Mouse (Mus musculus) layer of hippocampus, postnatal 25 days (tissue): ENCODE measurements at regions not wholly inside any gene's neighbourhood (a gene's known extent, or its start where the extent isn't known, plus 50 kb on each side); places are given as distances from the start of the nearest gene placed in this dataset.
A peak's percentile ranks its signal among the peaks of the same experiment; 100 is the strongest.

ENCODE experiments used
- DNase-seq, 2 experiments: peaks; one replicate each; pipeline ENCODE4 v3.0.0; 2022; ENCODE audit warnings: mixed read lengths in 2 of 2, low spot score in 1 of 2; ENCODE audit errors: extremely low spot score in 1 of 2

- DNase-seq, result no peak
Observed at GRCm38 (mm10) chr1:190422874-190423273, 252.4 kb upstream of the Prox1 start.

- DNase-seq, result no peak
Observed at GRCm38 (mm10) chr1:190419709-190420108, 249.2 kb upstream of the Prox1 start.

- DNase-seq, result no peak
Observed at GRCm38 (mm10) chr1:190417326-190417725, 246.8 kb upstream of the Prox1 start.

- no peak for DNase-seq
Observed at GRCm38 (mm10) chr1:190411756-190412155, 241.2 kb upstream of the Prox1 start.

GRCm38 (mm10) chr1:190403335-190403734 is 232.8 kb upstream of the Prox1 start:
- DNase-seq, result no peak

GRCm38 (mm10) chr1:190398308-190398707 is 227.8 kb upstream of the Prox1 start:
- no peak for DNase-seq

- no peak for DNase-seq
Observed at GRCm38 (mm10) chr1:190397811-190398210, 227.3 kb upstream of the Prox1 start.

- DNase-seq, result no peak
Observed at GRCm38 (mm10) chr1:190393061-190393460, 222.5 kb upstream of the Prox1 start.

GRCm38 (mm10) chr1:190388853-190389252 is 218.3 kb upstream of the Prox1 start:
- no peak for DNase-seq

- no peak for DNase-seq
Observed at GRCm38 (mm10) chr1:190384555-190384954, 214.0 kb upstream of the Prox1 start.

GRCm38 (mm10) chr1:190383256-190383838 is 212.8 kb upstream of the Prox1 start:
- no peak for DNase-seq

GRCm38 (mm10) chr1:190380151-190380550 is 209.6 kb upstream of the Prox1 start:
- no peak for DNase-seq

- peak in 1 of 2 experiments; percentile 17 for DNase-seq
Observed at GRCm38 (mm10) chr1:190375160-190375880, 204.8 kb upstream of the Prox1 start.

- no peak for DNase-seq
Observed at GRCm38 (mm10) chr1:190374270-190374669, 203.8 kb upstream of the Prox1 start.

- DNase-seq, result no peak
Observed at GRCm38 (mm10) chr1:190366631-190367030, 196.1 kb upstream of the Prox1 start.

- no peak for DNase-seq
Observed at GRCm38 (mm10) chr1:190365126-190365525, 194.6 kb upstream of the Prox1 start.

- no peak for DNase-seq
Observed at GRCm38 (mm10) chr1:190360661-190361060, 190.1 kb upstream of the Prox1 start.

GRCm38 (mm10) chr1:190357779-190358178 is 187.3 kb upstream of the Prox1 start:
- no peak for DNase-seq

- no peak for DNase-seq
Observed at GRCm38 (mm10) chr1:190347610-190348009, 177.1 kb upstream of the Prox1 start.

- no peak for DNase-seq
Observed at GRCm38 (mm10) chr1:190340715-190341114, 170.2 kb upstream of the Prox1 start.

- no peak for DNase-seq
Observed at GRCm38 (mm10) chr1:190334471-190334870, 164.0 kb upstream of the Prox1 start.

GRCm38 (mm10) chr1:190334053-190334452 is 163.5 kb upstream of the Prox1 start:
- DNase-seq, result peak in 1 of 2 experiments; percentile 10
